Mouse (Mus musculus): Measurements from ENCODE around the gene Nedd4.

GRCm38 (mm10) chr9:72795243-72795642, 133.1 kb downstream of the Nedd4 start:
- TF ChIP-seq CTCF (IDR thresholded peaks at IDR 0.05; ENCODE audit: control insufficient read depth, insufficient read depth, insufficient replicate concordance, low read depth, low read length) (no peak), POLR2A (IDR thresholded peaks at IDR 0.05; ENCODE audit: control insufficient read depth, low read depth, low read length) (no peak)
